Mouse (Mus musculus) olfactory bulb, adult 2 months (tissue): Measurements from ENCODE around the gene Cldn3.

Experiments used
- CTCF ChIP-seq: fragments of 200-500 bp; IDR thresholded peaks from 2 replicates; pipeline ENCODE4 v1.5.1; 2012; ENCODE audit warnings: low read depth, mild to moderate bottlenecking, low read length, moderate library complexity; ENCODE audit not compliant: insufficient read depth
- POLR2A ChIP-seq: fragments of 200-500 bp; IDR thresholded peaks from 2 replicates; pipeline ENCODE4 v1.6.1; 2012; ENCODE audit warnings: mild to moderate bottlenecking, low read depth, low read length, moderate library complexity; ENCODE audit not compliant: insufficient read depth

- TF ChIP-seq CTCF (no peak), POLR2A (no peak)
Observed at GRCm38 (mm10) chr5:135010841-135011743, 25.1 kb downstream of the Cldn3 start.
